Comparison of ENCODE assay signal across 19 mouse cellular contexts in the genomic region with DNA sequence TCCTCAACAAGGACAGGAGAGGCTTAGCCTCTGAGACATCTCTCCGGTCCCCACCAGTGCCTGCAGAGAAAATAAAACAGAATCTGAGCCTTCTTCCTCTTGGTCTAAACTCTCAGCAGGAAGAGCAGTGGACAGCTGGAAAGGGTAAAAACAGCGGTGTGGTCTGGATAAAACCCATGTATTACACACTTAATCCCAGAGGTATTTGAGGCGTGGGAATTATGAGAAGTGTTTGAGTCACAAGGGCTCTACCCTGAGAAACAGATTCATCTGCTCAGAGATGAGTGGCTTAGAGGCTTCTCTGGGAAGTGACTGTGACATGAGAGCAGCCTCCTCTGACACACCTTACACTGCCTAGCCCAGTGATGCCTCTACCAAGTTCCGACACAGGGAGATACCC. TPM values are rescaled to one million over a fixed set of nuclear protein-coding genes. Genes with fewer than 3 reads are reported as not detected.
"Had no signal": no experiment of that assay in that cellular context is flagged by ENCODE, and none has a peak within 500 bp of the region (broad histone marks: within the 10 kb centered on the region; RNA-seq: fewer than 3 reads in every experiment).

No protein-coding gene starts in this region.

- H3K36me3 ChIP-seq: limb, embryonic 15.5 days; liver, embryonic 12.5 days; midbrain, embryonic 10.5 days; neural tube, embryonic 12.5 days had no signal

- H3K9ac ChIP-seq: limb, embryonic 15.5 days; liver, embryonic 12.5 days; lung, embryonic 14.5 days; neural tube, embryonic 12.5 days had no signal

- H3K4me3 ChIP-seq: layer of hippocampus, adult 2 months; limb, embryonic 15.5 days; liver, embryonic 12.5 days; midbrain, embryonic 10.5 days; neural tube, embryonic 12.5 days had no signal

- H3K27me3 ChIP-seq: limb, embryonic 15.5 days; neural tube, embryonic 12.5 days had no signal

- H3K4me2 ChIP-seq: limb, embryonic 15.5 days; liver, embryonic 12.5 days; lung, embryonic 14.5 days; neural tube, embryonic 12.5 days had no signal

- H3K27ac ChIP-seq: layer of hippocampus, adult 2 months; liver, embryonic 12.5 days; midbrain, embryonic 10.5 days; neural tube, embryonic 12.5 days had no signal

- DNase-seq: kidney, postnatal 10 days; kidney, postnatal 4 days; left cerebral cortex, postnatal 4 days; lung, embryonic 14.5 days; lung, postnatal 10 days; lung, postnatal 4 days; midbrain, embryonic 14.5 days; right cerebral cortex, postnatal 4 days; spleen, adult 18-20 months; thymus, postnatal 36 days had no signal

- ATAC-seq: liver, embryonic 12.5 days had no signal

- H3K9me3 ChIP-seq: limb, embryonic 15.5 days; liver, embryonic 12.5 days; midbrain, embryonic 10.5 days; neural tube, embryonic 12.5 days had no signal

- H3K4me1 ChIP-seq: neural tube, embryonic 12.5 days had no signal

RNA-seq across cellular contexts. Expression of gene Slc29a2, which starts 6.0 kb away (rescaled TPM):
- total RNA-seq: neutrophil, adult 5-6 weeks had no signal

RNA-seq across cellular contexts. Expression of gene Npas4, which starts 27.5 kb away (rescaled TPM):
- total RNA-seq: megakaryocyte, adult 5-6 weeks; neutrophil, adult 5-6 weeks had no signal
- polyA plus RNA-seq: limb, embryonic 15.5 days; liver, embryonic 12.5 days; liver, embryonic 16.5 days; lung, embryonic 14.5 days; midbrain, embryonic 10.5 days; thymus, postnatal 0 days had no signal
